Mouse (Mus musculus) lung, postnatal 0 days (tissue): ENCODE results near the gene Gtf3a. TPM values are rescaled to one million over a fixed set of nuclear protein-coding genes. Genes with fewer than 3 reads are reported as not detected.
A peak's percentile ranks its signal among the peaks of the same experiment; 100 is the strongest.

Source experiments
- ATAC-seq: fragments of 200-750 bp; cut with Nextera tagmentation; 2 replicates; pipeline ENCODE4 v1.8.0; 2017; ENCODE audit warnings: moderate library complexity
- DNase-seq: peaks from one replicate; pipeline ENCODE4 v3.0.0-alpha.2; 2016; ENCODE audit warnings: low spot score
- H3K27ac ChIP-seq: fragments of 300-500 bp; sonication (generic); 2 replicates; pipeline ENCODE4 v1.5.1; 2014; ENCODE audit warnings: antibody characterized with exemption, mild to moderate bottlenecking, low read length, mixed read lengths
- H3K27me3 ChIP-seq: fragments of 300-500 bp; sonication (generic); replicated peaks from 2 replicates; pipeline ENCODE4 v1.6.1; 2014; ENCODE audit warnings: low read length, mixed read lengths; ENCODE audit not compliant: insufficient read depth
- H3K36me3 ChIP-seq: fragments of 300-500 bp; sonication (generic); 2 replicates; pipeline ENCODE4 v1.6.1; 2014; ENCODE audit warnings: low read length, mixed read lengths; ENCODE audit not compliant: insufficient read depth
- H3K4me1 ChIP-seq: fragments of 300-500 bp; sonication (generic); 2 replicates; pipeline ENCODE4 v1.6.1; 2014; ENCODE audit warnings: antibody characterized with exemption, low read depth, low read length, mixed read lengths; ENCODE audit not compliant: insufficient read depth
- H3K4me2 ChIP-seq: fragments of 300-500 bp; sonication (generic); replicated peaks from 2 replicates; pipeline ENCODE4 v1.6.1; 2014; ENCODE audit warnings: low read depth, mild to moderate bottlenecking, low read length, moderate library complexity, mixed read lengths
- H3K4me3 ChIP-seq: fragments of 300-500 bp; sonication (generic); 2 replicates; pipeline ENCODE4 v1.5.1; 2014; ENCODE audit warnings: low read depth, low read length
- H3K9ac ChIP-seq: fragments of 300-500 bp; sonication (generic); replicated peaks from 2 replicates; pipeline ENCODE4 v1.6.1; 2014; ENCODE audit warnings: low read depth, mild to moderate bottlenecking
- H3K9me3 ChIP-seq: fragments of 300-500 bp; sonication (generic); 2 replicates; pipeline ENCODE4 v1.6.1; 2016; ENCODE audit warnings: low read length, mixed read lengths
- CTCF ChIP-seq: IDR thresholded peaks from 2 replicates; pipeline ENCODE4 v1.5.1; 2016; ENCODE audit warnings: antibody characterized with exemption, mild to moderate bottlenecking
- EP300 ChIP-seq: IDR thresholded peaks from 2 replicates; pipeline ENCODE4 v1.6.1; 2016; ENCODE audit warnings: antibody characterized with exemption, mild to moderate bottlenecking, control low read depth
- WGBS: fragments of 180-500 bp; shearing (Covaris S2); extraction: QIAGEN DNeasy Blood & Tissue Kit; methylation state at CpG from one replicate; pipeline ENCODE4 v1.1.7; 2014; 5-methylcytosine and 5-hydroxymethylcytosine counted together
- polyA plus RNA-seq: library from polyadenylated mRNA; unstranded; fragments of >200 nt; fragmentation: Nextera tagmentation; extraction: Ambion mirVana; gene quantifications from 2 replicates; pipeline ENCODE4 v1.2.1, GENCODE M21; 2015

Gtf3a gene
- polyA plus RNA-seq, 1 experiment from 2014 or later: 60.3 TPM

DNA sequence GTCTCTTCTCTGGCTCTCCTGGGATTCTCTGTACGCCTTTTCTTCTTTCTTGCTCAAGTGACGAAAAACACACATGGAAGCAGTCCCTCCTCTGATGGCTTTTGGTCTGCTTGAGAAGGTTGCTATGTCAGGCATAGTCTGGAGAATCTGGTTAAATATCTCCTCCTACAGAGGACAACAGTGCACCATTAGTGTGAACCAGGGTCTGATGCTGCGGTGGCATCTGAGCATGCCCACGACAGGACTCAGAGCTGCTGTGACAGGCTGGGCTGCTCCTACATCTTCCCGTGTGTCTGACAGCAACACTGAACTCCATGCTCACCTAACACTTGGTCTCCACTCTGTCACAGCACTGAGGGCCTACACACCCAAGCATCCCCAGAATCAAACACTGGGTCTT is 7.2 kb downstream of the Gtf3a start:
- no peak overlapping the region for H3K9ac ChIP-seq
- TF ChIP-seq EP300 (no peak), CTCF (no peak)
- no peak overlapping the region for H3K4me2 ChIP-seq
- H3K27ac ChIP-seq: no peak overlapping the region
- H3K27me3 ChIP-seq: no peaks in the 10 kb centered on the region
- no peak overlapping the region for H3K4me3 ChIP-seq
- H3K4me1 ChIP-seq: no peaks in the 10 kb centered on the region
- DNase-seq (no peak), ATAC-seq (no peak)
- H3K36me3 ChIP-seq: peaks cover 53% of the 10 kb centered on the region
- WGBS: 84% methylated on average over 5 of the region's 5 CpGs
- H3K9me3 ChIP-seq: no peaks in the 10 kb centered on the region

DNA sequence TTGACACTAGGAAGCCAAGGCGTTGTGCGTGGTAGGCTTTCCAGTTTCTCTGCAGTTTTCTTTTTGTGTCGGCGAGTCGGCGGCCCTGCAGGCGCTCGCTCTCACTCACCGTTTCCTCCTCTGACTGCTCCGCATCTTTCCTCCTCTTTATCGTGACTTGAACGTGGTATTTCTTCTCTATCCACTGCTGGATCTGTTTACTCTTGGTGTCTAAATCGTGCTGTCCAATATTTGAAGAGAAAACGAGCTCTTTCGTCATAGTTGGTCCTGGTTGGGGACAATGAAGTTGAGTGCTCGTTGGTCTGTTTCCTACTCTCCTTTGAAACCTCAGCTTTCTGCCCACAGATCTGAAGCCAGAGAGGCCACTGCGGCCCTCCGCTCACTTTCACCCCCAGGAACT is 8.2 kb downstream of the Gtf3a start:
- WGBS: 82% methylated on average over 18 of the region's 18 CpGs
- Histone ChIP-seq H3K27me3 (no peaks in the 10 kb centered on the region), H3K4me2 (no peak overlapping the region), H3K4me1 (no peaks in the 10 kb centered on the region), H3K9me3 (no peaks in the 10 kb centered on the region), H3K4me3 (no peak overlapping the region), H3K27ac (no peak overlapping the region), H3K36me3 (peaks cover 53% of the 10 kb centered on the region), H3K9ac (no peak overlapping the region)
- DNase-seq: no peak
- no peak for TF ChIP-seq EP300
- TF ChIP-seq CTCF: no peak
- no peak for ATAC-seq

DNA sequence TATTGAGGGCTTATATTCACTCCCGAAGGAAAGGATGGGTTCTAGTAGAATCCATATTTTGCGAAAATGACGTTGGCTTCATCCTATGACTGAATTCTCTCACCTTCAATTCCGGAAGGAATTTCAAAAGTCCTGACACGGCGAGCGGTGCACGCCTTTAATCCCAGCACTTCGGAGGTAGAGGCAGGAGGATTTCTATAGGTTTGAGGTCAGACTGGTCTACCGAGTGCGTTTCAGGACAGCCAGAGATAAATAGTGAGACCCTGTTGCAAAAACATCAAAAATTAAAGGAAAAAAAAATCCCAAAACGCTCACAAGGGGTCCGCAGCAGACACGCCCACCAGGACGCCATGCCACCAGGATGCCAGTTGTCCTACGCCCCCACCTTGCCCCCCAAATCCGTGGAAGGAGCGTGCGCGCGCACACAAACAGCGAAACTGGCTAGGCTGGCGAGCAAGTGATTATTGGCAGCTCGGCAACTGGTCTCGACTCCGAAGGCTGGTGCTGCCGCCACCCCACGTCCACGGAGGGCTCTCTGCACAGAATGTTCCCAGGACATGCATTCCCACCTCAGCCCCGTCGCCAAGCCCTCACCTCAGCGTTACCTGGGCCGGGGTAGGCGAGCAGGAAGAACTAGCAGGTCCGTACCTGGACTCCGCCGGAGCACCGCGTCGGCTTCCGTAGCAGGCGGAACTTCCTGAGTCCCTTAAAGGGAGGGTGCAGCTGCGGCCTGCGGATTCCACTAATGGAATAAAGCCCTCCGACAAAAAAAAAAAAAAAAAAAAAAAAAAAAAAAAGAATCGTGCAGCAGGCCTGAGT is 14.9 kb downstream of the Gtf3a start, which contains the start of gene Mtif3:
Gene Mtif3 (minus strand): TSS at position 683 of the 819 bp plus-strand sequence.
- peak within 1 kb of the TSS; percentile 66 for H3K27ac ChIP-seq
- peak within 1 kb of the TSS; percentile 72 for H3K9ac ChIP-seq
- under 1% methylated on average over 46 of the region's 46 CpGs for WGBS
- H3K9me3 ChIP-seq: no peaks in the 10 kb centered on the region
- TF ChIP-seq EP300: no peak
- no peak for TF ChIP-seq CTCF
- DNase-seq (peak; percentile 93), ATAC-seq (peak; percentile 89)
- peak within 1 kb of the TSS; percentile 92 for H3K4me3 ChIP-seq
- H3K36me3 ChIP-seq: peaks cover 9% of the 10 kb centered on the region; the same call in 1 of the 2 replicates
- no peaks in the 10 kb centered on the region; the same call in 1 of the 2 replicates for H3K4me1 ChIP-seq
- H3K4me2 ChIP-seq: peak within 1 kb of the TSS; percentile 85
- no peaks in the 10 kb centered on the region for H3K27me3 ChIP-seq

DNA sequence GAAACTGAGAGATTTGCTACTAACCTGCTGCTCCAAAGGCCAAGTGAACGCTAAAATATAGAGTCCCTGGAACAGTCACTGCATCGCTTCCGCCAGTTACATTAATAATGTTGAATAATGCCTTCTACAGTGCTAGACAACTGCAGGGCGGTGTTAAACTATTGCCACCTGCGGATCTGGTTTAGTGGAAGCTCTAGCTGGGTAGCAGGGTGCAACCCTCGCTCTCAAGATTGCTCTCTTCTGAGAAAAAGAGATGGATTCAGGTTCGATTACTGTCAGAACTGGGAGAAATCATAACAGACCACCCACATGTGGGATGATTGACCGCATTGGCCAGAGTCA is 15.5 kb downstream of the Gtf3a start:
- H3K27ac ChIP-seq: no peak overlapping the region
- H3K4me1 ChIP-seq: no peaks in the 10 kb centered on the region; the same call in 1 of the 2 replicates
- peaks cover 4% of the 10 kb centered on the region; the same call in 1 of the 2 replicates for H3K36me3 ChIP-seq
- no peaks in the 10 kb centered on the region for H3K27me3 ChIP-seq
- DNase-seq: no peak
- TF ChIP-seq EP300 (no peak), CTCF (no peak)
- peak overlapping the region; percentile 92 for H3K4me3 ChIP-seq
- peak overlapping the region; percentile 85 for H3K4me2 ChIP-seq
- no peak for ATAC-seq
- peak overlapping the region; percentile 72; the same call in 1 of the 2 replicates for H3K9ac ChIP-seq
- WGBS: 53% methylated on average over 8 of the region's 8 CpGs
- no peaks in the 10 kb centered on the region for H3K9me3 ChIP-seq

DNA sequence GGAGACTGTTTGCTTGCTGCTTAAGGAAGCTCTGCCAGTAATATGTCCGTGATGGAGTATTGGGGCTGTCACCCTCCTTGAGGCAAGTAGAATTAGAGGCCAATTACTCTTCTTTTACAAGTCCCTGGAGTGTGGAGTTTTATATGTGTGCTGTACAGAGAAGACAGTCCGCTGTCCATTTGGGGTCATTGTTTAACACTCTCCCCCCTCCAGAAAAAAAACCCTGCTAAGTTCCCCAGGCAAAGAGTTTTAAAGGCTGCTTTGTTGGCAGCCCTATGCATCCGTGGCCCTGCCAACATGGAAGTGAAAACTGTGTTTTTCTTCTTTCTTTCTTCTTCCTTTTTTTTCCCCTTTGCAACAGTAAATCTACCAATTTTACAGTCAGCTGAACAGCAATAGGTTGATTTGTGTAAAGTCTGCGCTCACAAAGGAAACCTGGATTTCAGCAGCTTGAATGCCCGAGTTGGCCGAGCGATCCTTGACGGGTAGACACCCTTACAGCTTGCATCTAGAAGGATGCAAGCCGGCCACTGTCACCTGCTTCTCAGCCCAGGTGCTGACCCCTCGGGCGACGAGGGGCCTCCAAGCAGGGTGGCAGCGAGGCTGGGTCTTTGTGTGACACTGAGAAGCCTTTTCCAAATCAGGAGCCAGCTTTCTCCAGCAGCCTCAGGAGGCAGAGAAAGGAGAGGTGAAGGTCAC is 20.4 kb downstream of the Gtf3a start:
- no peak for ATAC-seq
- H3K4me2 ChIP-seq: no peak overlapping the region
- H3K27ac ChIP-seq: no peak overlapping the region
- H3K4me1 ChIP-seq: no peaks in the 10 kb centered on the region; the same call in 1 of the 2 replicates
- H3K27me3 ChIP-seq: no peaks in the 10 kb centered on the region
- H3K9me3 ChIP-seq: no peaks in the 10 kb centered on the region
- no peak for TF ChIP-seq CTCF
- no peak for TF ChIP-seq EP300
- DNase-seq: no peak
- H3K4me3 ChIP-seq: no peak overlapping the region
- no peak overlapping the region for H3K9ac ChIP-seq
- WGBS: 78% methylated on average over 13 of the region's 13 CpGs
- H3K36me3 ChIP-seq: no peaks in the 10 kb centered on the region

DNA sequence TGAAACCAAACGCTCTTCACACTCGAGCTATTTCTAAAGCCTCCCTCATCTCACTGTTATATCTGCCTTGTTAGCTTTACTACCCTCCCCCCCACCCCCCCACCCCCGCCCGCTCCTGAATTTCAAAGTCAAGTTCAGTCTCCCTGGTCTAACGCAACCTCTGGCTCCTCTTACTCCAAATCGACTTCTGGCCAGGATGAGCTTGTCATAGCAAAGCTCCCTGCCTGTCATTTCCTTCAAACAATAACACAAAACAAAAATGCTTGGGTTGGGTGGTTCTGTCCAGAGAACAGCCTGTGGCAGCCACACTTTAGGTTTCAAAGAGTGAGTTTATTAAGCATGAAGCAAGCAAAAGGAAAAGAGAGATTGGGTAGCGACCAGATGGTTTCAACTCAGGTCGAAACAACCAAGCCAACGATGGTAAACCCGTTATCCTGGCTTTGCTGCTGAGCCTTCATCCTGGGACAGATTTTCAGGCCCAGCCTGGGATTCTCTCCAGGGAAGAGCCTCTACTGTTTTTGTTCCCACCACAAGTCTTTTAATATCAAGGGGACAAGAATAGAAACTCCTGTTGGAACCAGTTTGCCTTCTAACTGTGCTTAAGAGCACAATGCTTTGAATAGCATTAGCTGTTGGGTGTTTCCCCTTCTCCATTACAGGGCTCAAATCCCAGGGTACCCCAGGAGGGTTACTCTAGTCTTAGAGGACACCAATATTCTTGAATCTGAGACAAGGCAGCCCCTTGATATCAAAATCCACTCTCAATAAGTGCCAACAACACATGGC is 23.5 kb downstream of the Gtf3a start:
- H3K4me3 ChIP-seq: no peak overlapping the region
- DNase-seq (peak; percentile 54), ATAC-seq (peak; percentile 50; the same call in 1 of the 2 replicates)
- H3K27me3 ChIP-seq: no peaks in the 10 kb centered on the region
- TF ChIP-seq EP300 (no peak), CTCF (no peak)
- WGBS: 35% methylated on average over 10 of the region's 10 CpGs
- H3K4me1 ChIP-seq: no peaks in the 10 kb centered on the region; the same call in 1 of the 2 replicates
- no peaks in the 10 kb centered on the region for H3K9me3 ChIP-seq
- no peaks in the 10 kb centered on the region for H3K36me3 ChIP-seq
- no peak overlapping the region for H3K9ac ChIP-seq
- no peak overlapping the region for H3K4me2 ChIP-seq
- no peak overlapping the region for H3K27ac ChIP-seq
